Mouse (Mus musculus): ENCODE results near the gene Themis2.

Gene Themis2

DNA sequence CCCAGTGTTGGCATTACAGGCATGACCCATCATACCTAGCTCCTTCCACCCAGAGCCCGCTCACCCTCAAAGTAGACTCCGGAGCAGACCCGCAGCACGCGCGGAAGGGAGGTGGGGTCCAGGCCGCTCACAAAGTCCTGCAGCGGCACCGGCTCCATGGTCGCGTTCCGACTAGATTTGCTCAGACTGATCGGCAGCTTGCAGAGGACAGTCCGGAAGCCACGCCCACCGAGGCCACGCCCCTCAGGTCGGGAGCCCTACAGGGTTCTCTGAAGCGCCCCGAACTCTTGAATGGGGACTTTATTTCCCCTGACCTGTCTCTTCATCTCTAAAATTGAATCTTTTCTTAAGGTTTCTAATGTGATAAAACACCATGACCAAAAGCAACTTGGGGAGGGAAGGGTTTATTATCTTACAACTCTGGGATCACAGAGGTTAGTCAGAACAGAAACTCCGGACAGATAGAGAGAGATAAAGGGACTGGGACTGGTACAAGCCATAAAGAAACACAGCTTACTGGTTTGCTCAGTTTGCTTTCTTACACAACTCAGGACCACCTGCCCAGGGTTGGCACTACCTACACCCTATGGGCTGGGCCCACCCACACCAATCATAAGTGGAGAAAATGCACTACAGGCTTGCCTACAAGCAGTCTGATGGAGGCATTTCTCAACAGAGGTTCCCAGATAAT is at the start of gene Themis2:
Gene Themis2 (minus strand): TSS at position 192 of the 691 bp plus-strand sequence.
- no peak for DNase-seq (ENCODE audit: extremely low read depth, low read depth, low spot score)

DNA sequence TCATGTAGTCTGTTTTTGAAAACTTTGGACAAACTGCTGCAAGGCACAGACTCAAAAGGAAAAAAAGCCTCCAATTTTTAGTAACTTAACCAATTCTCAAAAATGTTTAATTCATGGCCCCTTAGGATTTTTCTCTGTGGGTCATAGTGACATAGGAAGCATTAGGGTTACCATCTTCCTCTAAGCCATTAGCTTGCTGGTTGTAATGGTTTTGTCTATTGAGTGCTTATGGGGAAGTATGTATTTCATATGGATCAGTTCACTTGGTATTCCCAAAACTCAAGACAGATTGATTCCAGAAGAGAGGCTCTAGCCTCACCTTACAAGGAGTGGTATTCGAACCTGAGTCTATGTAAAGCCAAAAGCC is 47.5 kb upstream of the Themis2 start:
- no peak for DNase-seq (ENCODE audit: extremely low read depth, low read depth, low spot score)

DNA sequence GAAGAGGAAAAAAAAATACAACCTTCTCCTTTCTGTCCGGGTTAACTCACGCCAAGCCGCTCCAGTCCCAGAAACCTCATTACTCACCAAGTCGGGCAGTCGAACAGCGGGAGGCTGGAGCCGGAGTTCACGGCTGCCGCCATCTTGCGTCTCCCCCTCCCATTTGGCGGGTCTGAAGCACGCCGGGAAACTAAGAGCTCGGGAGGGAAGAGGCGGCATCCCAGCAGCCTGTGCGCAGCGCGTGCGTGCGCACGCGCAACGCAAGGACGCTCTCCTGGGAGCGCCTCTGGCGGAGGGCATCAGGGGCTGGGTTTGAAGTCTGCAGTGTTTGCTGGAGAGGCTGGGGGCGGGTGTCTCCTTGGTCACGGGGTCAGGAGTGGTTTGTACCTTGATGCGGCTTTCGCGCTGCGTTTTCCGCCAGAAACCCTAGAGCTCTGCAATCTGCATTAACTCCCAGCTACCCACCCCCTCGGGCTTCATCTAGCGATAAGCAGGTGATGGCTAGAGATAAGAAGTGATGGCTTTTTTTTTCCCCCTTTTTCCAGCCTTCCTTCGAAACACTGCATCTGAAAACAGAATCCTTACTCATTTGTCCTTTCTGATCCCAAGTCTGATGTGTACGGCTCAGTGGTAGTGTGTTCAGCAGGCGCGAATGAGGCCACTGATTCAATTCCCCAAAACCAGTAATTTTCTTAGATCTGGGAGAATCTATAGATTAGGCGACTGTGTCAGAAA is 47.0 kb upstream of the Themis2 start, which contains the start of gene Ppp1r8:
Gene Ppp1r8 (minus strand): TSS at position 200 of the 735 bp plus-strand sequence.
- peak; percentile 55 for DNase-seq (ENCODE audit: extremely low read depth, low read depth, low spot score)

DNA sequence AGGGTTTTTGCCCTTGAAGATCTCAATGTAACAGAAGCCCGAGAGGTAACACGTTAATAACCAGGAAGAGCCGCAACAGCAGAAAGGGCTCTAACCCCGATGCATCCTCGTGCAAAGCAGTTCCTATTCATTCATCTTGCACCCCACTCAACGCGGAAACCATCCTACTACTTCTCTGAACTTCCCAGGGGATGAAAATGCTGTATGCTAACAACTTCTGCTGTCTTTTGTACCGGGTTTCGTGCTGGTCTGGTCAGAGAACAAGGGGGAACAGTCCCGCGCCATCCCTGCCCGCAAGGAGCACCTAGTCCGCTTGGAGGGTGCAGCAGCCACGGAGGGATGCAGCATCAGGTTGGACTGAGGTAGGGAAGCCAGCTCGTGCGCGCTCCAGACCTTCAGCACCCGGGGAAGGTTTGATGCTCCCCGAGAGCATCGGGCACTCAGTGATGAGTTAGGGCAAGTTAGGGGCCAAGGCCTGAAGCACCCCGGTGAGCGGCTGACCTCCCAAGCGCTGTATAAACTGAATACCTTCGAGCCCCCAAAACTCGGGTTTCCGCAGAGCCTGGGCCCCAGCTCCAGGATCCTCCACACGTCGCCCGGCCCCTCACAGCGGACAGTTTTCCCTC is 46.2 kb upstream of the Themis2 start:
- DNase-seq (ENCODE audit: extremely low read depth, low read depth, low spot score): no peak

DNA sequence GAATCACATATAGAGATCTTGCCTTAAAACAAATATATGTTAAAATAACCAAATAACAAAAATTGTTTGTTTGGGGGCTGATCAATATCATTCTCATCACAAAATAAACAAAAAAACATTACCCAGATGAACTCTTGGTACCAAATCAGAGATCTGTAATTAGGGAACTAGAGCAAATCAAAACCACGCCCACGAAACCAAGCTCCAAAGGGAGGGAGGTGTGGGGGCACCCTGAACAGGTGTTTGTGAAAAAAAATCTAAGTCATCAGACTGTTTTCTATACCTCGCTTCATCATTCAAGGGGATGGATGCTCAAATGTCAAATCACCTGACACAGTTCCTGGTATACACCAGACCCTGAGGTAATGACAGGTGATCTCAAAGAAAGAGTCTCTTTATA is 45.3 kb upstream of the Themis2 start:
- DNase-seq (ENCODE audit: extremely low read depth, low read depth, low spot score): no peak

DNA sequence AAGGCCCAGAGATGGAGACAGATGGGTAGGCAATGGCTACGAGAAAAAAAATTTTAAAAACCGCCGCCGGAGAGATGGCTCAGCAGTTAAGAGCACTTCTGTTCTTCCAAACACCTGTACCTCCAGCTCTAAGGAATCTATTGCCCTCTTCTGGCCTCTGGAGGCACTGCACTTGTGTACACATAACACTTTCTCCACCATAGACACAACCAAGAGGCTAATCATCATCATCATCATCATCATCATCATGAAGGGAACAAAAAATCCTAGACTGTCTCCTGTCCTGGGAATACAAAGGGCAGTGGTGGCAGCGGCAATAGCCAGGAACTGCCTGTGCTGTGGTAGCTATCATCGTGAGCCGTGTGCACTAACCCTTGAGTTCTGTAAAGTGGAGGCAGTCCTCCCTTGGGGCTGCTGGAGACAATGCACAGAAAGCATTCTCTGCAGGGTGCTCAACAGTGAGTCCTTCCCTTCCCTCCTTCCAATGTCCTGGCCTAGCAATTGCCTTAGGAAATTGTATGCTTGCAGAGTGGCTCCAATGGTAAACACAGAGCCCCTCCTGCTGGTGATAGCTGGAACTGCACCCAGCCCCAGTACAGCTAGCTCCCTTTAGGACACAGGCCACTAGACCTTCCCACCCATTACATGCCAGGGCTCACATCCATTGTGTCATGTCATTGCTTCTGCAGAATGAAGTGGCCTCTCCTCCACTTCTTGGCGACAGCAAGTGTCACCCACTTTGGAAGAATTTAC is 27.6 kb upstream of the Themis2 start:
- no peak for DNase-seq (ENCODE audit: extremely low read depth, low read depth, low spot score)

DNA sequence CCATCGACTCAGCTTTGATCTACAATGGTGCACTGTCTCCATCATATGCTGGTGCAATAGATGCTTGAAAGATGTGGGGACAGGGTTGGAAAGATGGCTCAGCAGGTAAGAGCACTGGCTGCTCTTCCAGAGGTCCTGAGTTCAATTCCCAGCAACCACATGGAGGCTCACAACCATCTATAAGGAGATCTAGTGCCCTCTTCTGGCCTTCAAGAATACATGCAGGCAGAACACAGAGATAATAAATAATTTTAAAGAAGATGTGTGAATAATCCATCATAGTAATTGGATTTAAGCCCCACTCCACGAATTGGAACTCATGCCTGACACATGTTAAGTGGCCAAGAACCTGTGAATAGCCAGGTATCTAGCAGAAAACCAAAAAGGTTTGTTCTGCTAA is 22.3 kb upstream of the Themis2 start:
- DNase-seq (ENCODE audit: extremely low read depth, low read depth, low spot score): no peak

DNA sequence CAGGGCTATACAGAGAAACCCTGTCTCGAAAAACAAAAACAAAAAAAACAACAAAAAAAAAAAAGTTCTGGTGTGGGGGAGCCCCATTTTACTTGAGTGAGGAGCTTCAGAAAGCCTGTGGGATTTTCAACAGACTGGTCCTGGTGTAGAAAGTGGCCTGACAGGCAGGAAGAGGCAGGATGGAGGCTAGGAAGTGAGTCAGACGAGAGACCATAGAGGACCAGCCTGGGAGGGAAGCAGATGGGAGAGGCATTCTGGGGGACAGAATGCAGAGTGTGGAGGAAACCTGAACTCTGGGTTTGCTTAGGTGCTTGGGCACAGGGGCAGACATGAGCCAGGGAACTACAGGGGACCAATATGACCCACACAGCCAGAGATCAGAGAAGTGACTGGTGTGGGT is 20.7 kb upstream of the Themis2 start:
- no peak for DNase-seq (ENCODE audit: extremely low read depth, low read depth, low spot score)

DNA sequence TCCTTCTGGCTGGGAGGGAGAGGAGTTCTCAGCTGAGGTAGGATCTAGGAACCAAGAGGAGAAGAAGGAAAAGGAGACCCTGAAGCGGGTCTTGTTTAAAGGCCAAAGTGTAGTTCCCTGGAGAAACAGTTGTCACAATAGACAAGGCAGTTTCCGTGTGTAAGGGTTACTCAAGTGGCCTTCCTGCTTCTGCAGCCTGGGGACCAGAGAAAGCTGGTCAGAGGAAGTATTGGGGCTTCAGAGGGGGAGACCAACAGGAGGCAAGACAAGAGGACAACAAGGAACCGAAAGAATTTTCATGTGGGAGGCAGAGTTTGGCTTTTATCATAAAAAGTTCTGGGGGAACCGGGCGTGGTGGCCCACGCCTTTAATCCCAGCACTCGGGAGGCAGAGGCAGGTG is 20.2 kb upstream of the Themis2 start:
- no peak for DNase-seq (ENCODE audit: extremely low read depth, low read depth, low spot score)

DNA sequence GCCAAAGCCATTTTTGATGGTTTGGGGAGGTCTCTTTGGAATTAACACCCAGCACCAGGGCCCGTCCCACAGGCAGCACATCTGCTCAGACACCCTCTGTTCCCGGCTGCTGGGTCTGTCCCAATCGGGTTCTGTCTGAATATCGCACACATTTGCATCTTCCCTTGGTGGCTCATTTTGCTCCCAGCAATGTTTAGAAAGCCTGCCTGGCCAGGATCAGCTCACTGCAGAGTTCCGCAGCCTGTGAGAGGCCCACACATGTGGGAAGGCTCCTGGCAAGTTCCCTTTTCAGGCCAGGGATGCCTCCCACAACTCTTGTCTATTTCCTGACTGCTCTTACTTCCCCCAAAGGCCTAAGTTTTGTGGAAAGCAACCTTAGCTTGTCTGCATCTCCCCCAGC is 13.4 kb upstream of the Themis2 start:
- no peak for DNase-seq (ENCODE audit: extremely low read depth, low read depth, low spot score)

DNA sequence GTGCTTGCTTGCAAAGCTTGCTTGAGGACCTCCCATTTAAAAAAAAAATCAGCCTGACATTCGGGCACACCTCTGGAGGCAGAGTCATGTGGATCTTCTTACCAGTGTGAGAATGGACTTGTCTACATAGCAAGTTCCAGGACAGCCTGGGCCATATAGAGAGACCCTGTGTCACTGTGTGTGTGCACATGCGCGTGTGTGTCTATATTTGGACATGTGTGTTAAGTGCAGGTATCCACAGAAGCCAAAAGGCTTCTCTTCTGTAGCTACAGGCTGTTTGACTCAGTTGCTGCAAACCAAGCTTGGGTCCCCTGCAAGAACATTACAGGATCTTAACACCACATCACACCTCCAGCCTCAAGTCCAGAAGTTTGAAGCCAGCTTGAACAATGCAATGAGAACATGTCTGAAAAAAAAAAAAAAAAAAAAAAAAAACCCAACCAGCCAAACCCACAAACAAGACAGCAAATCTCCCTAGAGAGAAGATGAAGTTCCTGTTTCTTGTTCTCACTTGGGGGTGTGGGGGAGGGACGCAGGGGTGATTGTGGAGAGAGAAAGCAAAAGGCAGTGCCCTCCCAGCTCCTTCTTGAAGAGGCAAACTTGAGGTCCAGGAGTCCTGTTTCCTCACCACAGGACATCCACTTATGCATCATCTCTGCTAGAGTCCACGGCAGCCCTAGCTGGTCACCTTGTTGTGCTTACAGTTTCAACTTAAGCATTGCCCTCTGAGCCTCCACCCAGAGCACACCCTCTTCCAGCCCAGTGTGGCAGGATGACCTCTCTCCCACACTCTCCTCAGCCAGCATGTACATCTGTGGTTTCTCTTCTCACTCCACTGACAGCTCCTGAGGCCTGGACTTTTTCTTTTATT is 11.8 kb upstream of the Themis2 start:
- no peak for DNase-seq (ENCODE audit: extremely low read depth, low read depth, low spot score)

DNA sequence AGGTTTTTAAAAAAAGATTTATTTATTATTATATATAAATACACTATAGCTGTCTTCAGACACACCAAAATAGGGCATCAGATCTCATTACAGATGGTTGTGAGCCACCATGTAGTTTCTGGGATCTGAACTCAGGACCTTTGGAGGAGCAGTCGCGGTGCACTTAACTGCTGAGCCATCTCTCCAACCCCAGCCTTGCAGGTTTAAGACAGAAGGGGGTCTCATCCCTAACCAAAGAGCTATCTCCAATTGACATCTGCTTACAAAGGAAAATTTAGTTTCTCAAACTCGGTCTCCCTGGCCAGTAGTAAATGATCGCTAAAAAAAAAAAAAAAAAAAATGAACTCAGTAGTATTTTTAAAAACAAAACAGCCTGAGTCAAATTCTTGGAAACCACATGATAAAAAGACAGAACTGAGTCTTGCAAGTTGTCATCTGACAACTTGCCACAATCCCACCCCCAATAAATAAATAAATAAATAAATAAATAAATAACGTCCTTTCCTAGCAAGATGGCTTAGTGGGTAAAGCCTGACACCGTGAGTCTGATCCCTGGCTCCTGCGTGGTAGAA is 10.5 kb upstream of the Themis2 start:
- no peak for DNase-seq (ENCODE audit: extremely low read depth, low read depth, low spot score)

DNA sequence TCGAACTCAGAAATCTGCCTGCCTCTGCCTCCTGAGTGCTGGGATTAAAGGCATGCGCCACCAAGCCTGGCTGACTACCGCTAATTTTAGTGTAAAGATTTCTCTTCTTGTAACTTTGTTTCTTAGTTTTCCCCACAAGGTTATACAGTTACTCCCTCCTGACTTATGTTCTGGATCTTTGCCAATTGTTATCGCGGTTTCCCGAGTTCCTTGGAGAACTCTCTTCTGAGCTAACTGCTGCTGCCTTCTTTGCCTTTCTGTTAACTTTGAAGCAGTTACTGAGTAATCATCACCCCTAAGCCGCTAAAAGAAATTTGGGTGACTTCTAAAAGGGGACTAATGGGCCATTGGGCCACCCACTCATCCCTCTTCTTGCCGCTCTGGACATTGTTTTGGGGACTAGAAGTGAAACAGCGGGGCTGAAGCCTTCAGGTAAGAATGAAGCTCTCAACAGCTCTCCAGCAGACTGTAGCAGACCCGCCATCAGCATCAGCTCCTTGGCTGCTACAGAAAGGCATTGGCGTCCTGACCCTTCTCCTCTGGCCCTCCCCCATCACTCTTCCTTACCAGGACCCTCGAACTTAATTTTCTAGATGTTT is 9.5 kb upstream of the Themis2 start:
- no peak for DNase-seq (ENCODE audit: extremely low read depth, low read depth, low spot score)

DNA sequence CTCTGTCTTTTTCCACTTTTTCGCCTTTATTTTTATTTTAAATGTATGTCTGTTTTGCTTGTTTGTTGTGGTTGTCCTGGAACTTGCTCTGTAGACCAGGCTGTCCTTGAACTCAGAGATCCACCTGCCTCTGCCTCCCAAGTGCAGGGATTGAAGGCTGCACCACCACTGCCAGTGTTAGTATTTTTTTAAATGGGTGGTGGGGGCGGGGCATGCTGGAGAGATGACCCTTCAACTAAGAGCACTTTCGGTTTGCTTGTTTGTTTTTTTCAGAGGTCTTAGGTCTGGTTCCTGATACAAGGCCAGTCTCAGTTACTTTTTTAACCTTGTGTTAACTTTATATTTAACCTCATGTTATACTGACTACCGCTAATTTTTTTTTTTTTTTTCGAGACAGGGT is 9.0 kb upstream of the Themis2 start:
- DNase-seq (ENCODE audit: extremely low read depth, low read depth, low spot score): no peak

DNA sequence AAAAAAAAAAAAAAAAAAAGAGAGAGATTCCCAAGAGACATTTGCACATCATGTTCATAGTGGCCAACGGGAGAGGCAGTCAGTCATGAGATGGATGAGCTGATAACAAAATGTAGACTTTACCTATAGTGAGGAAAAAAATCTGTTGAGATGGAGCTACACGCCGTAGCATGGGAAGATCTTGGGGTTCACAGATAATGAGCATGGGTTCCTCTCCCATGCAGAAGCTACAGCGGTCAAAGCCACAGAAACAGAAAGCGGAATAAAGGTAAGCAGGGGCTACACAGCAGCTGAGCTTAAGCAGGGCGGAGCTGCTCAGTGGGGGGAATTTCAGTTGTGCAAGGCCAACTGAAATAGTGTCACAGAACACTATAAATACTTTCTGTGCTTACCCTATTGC is 8.1 kb upstream of the Themis2 start:
- no peak for DNase-seq (ENCODE audit: extremely low read depth, low read depth, low spot score)

DNA sequence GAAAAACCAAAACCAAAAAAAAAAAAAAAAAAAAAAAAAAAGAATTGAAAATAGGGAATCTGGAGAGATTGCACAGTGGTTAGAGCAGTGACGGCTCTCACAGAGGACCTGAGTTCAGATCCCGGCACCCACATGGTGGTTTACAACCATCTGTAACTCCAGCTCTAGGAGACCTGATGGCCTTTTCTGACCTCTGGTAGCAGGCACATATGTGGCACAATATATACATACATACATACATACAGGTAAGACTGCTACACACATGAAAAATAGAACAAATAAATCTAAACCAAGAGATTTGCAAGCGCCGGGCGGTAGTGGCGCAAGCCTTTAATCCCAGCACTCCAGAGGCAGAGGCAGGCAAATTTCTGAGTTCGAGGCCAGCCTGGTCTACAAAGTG is 7.7 kb upstream of the Themis2 start:
- no peak for DNase-seq (ENCODE audit: extremely low read depth, low read depth, low spot score)

DNA sequence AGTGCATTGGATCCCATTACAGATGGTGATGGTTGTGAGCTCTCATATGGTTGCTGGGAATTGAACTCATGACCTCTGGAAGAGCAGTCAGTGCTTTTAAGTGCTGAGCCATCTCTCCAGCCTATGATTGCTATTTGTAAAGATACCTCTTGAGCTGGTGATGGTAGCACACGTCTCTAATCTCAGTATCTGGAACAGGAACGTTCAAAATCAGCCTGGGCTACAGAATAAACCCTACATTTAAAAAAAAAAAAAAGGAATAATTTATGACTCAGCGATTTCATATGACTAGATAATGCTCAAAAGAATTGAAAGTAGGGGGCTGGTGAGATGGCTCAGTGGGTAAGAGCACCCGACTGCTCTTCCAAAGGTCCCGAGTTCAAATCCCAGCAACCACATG is 7.0 kb upstream of the Themis2 start:
- DNase-seq (ENCODE audit: extremely low read depth, low read depth, low spot score): no peak

DNA sequence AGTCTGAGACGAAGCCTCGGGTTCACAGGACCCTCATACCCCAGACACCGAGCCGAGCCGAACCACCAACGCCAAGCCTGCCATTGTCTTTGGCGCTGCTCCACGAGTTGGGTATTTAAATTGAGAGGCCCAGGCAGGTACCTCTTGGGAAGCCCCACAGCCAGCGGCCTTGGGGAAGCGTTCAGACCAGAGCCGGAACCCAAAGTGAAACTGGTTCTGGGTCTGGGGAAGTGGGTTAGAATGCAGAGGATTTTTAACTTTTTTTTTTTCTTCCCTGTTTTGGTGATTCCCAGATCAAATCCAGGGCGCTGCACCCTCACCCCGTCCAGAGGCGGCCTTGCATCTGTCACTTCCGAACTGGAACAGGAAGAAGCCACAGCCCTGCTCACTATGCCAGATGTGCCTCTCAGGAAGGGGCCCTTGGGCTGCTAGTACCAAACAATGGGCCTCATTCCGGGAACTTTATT is 6.0 kb upstream of the Themis2 start:
- DNase-seq (ENCODE audit: extremely low read depth, low read depth, low spot score): no peak

DNA sequence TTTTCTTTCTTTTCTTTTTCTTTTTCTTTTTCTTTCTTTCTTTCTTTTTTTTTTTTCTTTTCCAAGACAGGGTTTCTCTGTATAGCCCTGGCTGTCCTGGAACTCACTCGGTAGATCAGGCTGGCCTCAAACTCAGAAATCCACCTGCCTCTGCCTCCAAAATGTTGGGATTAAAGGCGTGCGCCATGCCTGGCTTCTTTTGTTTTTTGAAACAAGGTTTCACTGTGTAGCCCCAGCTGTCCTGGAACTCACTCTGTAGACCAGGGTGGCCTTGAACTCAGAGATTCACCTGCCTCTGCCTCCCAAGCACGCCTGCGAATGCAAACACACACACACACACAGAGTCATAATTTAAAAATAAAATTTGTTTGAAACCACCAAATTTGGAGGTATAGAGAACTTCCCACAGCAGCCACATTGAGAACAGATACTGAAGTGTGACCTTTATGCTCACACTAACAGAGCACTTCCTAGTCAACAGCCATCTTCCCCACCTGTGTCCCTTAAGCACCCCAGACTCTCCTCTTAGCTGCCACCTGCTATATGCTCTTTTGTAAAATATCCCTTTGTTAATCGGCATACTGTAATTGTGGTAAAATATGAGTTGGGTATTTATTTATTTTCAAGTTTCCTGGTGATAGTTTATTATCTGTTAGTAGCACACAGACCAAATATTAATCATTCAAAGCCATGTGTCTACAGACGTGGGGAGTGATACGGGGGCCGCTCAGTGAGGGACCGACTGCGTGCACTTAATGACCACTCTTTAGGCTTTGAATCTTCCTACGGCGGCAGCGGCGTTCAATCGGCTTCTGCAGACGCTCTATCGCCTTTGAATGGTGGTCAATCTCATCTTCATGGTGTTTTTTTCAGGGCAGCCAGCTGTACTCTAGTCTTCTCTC is 5.2 kb upstream of the Themis2 start:
- DNase-seq (ENCODE audit: extremely low read depth, low read depth, low spot score): no peak
